In the genomic region with DNA sequence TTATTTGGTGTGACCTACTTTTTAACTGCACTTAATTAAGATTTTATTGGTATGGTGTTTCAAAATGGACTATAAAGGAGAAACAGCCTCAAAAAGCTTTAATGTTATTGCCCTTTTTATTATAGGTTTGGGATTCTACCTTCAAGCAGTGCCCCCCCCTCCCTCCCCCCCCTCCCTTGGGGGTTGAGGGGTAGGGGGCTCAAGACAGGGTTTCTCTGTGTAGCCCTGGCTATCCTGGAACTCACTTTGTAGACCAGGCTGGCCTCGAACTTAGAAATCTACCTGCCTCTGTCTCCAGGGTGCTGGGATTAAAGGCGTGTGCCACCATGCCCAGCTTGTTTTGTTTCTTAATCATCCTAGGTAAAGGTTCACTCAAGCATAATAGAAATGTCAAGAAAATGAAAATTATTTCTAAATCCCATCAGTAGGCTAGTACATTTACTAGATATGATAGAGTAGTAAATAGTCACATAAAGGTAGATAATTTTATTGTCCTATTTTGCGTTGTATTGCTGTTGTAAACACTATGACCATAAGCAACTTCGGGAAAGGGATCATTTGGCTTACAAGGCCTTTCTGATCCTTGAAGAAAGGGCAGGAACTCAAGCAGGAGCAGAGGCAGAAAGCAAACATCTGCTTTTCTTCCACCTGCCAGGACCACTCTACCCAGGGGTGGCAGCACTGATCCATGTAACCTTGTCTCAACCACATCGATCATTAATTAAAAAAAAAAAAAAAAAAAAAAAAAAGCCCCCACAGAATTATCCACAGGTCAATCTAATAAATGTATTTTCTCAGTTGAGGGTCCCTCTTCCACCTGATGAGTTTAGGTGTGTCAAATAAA, we compare ENCODE assay signal across 9 mouse cellular contexts. TPM values are rescaled to one million over a fixed set of nuclear protein-coding genes. Genes with fewer than 3 reads are reported as not detected.
A peak's percentile ranks its signal among the peaks of the same experiment; 100 is the strongest.
DNase-seq lines count a peak whose midpoint lies in the region; ATAC-seq lines count a peak whose summit lies in the region.
"Had no signal": no experiment of that assay in that cellular context is flagged by ENCODE, and none has a peak within 500 bp of the region (broad histone marks: within the 10 kb centered on the region; RNA-seq: fewer than 3 reads in every experiment).

No protein-coding gene starts in this region.

- H3K27ac ChIP-seq in kidney, embryonic 15.5 days = peak overlapping the region; percentile 94
- peak overlapping the region; percentile 94 for H3K27ac ChIP-seq in limb, embryonic 10.5 days
- peak overlapping the region; percentile 90; the same call in 1 of the 2 replicates for H3K27ac ChIP-seq in neural tube, embryonic 13.5 days (replicated peaks)

- peak overlapping the region; percentile 61 for H3K4me2 ChIP-seq in kidney, embryonic 15.5 days
- peak overlapping the region; percentile 63 for H3K4me2 ChIP-seq in neural tube, embryonic 13.5 days

- no peaks in the 10 kb centered on the region for H3K27me3 ChIP-seq in kidney, embryonic 15.5 days
- no peaks in the 10 kb centered on the region for H3K27me3 ChIP-seq in limb, embryonic 10.5 days (ENCODE audit: low read depth, poor library complexity, severe bottlenecking)
- H3K27me3 ChIP-seq in neural tube, embryonic 13.5 days = no peaks in the 10 kb centered on the region
- H3K27me3 ChIP-seq: limb, embryonic 15.5 days had no signal

- WGBS in kidney, embryonic 15.5 days = 31% methylated on average over 5 of the region's 5 CpGs
- WGBS in limb, embryonic 10.5 days = 35% methylated on average over 5 of the region's 5 CpGs
- WGBS in neural tube, embryonic 13.5 days = 28% methylated on average over 5 of the region's 5 CpGs

- DNase-seq in kidney, postnatal 36 days = no peak
- DNase-seq in embryo, embryonic 10 days (ENCODE audit: low spot score) = peak; percentile 57
- DNase-seq in limb, embryonic 10.5 days (ENCODE audit: low spot score) = peak; percentile 44
- DNase-seq in ovary, postnatal 36 days (ENCODE audit: low spot score) = no peak
- no peak for DNase-seq in cerebellum, adult 11 months
- no peak for DNase-seq in adipocyte (ENCODE audit: low spot score)

- H3K36me3 ChIP-seq in kidney, embryonic 15.5 days = no peaks in the 10 kb centered on the region
- no peaks in the 10 kb centered on the region for H3K36me3 ChIP-seq in limb, embryonic 10.5 days
- no peaks in the 10 kb centered on the region for H3K36me3 ChIP-seq in neural tube, embryonic 13.5 days
- H3K36me3 ChIP-seq: limb, embryonic 15.5 days had no signal

- H3K9me3 ChIP-seq in kidney, embryonic 15.5 days (replicated peaks) = no peaks in the 10 kb centered on the region
- H3K9me3 ChIP-seq in limb, embryonic 10.5 days (replicated peaks) = no peaks in the 10 kb centered on the region
- H3K9me3 ChIP-seq in neural tube, embryonic 13.5 days = no peaks in the 10 kb centered on the region
- H3K9me3 ChIP-seq: limb, embryonic 15.5 days had no signal

- ATAC-seq in kidney, embryonic 15.5 days (replicated peaks; ENCODE audit: low FRiP score) = no peak
- no peak for ATAC-seq in neural tube, embryonic 13.5 days (ENCODE audit: low read depth)

- peaks cover 31% of the 10 kb centered on the region for H3K4me1 ChIP-seq in kidney, embryonic 15.5 days
- H3K4me1 ChIP-seq in limb, embryonic 10.5 days = peaks cover 24% of the 10 kb centered on the region
- H3K4me1 ChIP-seq in neural tube, embryonic 13.5 days (replicated peaks) = peaks cover 39% of the 10 kb centered on the region

- H3K4me3 ChIP-seq in kidney, embryonic 15.5 days (replicated peaks) = no peak overlapping the region; the same call in 1 of the 2 replicates
- H3K4me3 ChIP-seq in limb, embryonic 10.5 days = peak overlapping the region; percentile 50
- H3K4me3 ChIP-seq in neural tube, embryonic 13.5 days = no peak overlapping the region

- H3K9ac ChIP-seq in kidney, embryonic 15.5 days = no peak overlapping the region; the same call in 1 of the 2 replicates
- H3K9ac ChIP-seq in neural tube, embryonic 13.5 days = no peak overlapping the region

RNA-seq across cellular contexts. Expression of gene Hist1h2bm, which starts 1.4 kb away (rescaled TPM):
- polyA plus RNA-seq in kidney, embryonic 15.5 days (2015; fragmentation: Nextera tagmentation; extraction: Ambion mirVana) = 4.6 and 5.2 TPM in 2 replicates
- 6.8 and 7.9 TPM in 2 replicates for polyA plus RNA-seq in limb, embryonic 10.5 days (2016; fragmentation: Nextera tagmentation; extraction: Ambion mirVana)
- polyA plus RNA-seq in neural tube, embryonic 13.5 days (2015; fragmentation: Nextera tagmentation; extraction: Ambion mirVana) = 1.2 and 1.4 TPM in 2 replicates

RNA-seq across cellular contexts. Expression of gene Hist1h3h, which starts 5.8 kb away (rescaled TPM):
- 14.2 and 15.6 TPM in 2 replicates for polyA plus RNA-seq in kidney, embryonic 15.5 days (2015; fragmentation: Nextera tagmentation; extraction: Ambion mirVana)
- 8.0 and 10.2 TPM in 2 replicates for polyA plus RNA-seq in limb, embryonic 10.5 days (2016; fragmentation: Nextera tagmentation; extraction: Ambion mirVana)
- 2.7 and 3.3 TPM in 2 replicates for polyA plus RNA-seq in neural tube, embryonic 13.5 days (2015; fragmentation: Nextera tagmentation; extraction: Ambion mirVana)

RNA-seq across cellular contexts. Expression of gene Hist1h2ai, which starts 7.0 kb away (rescaled TPM):
- 29.5 and 35.5 TPM in 2 replicates for polyA plus RNA-seq in kidney, embryonic 15.5 days (2015; fragmentation: Nextera tagmentation; extraction: Ambion mirVana)
- 19.5 and 28.4 TPM in 2 replicates for polyA plus RNA-seq in limb, embryonic 10.5 days (2016; fragmentation: Nextera tagmentation; extraction: Ambion mirVana)
- 5.9 TPM in 1 of 2 replicates, not detected in the other for polyA plus RNA-seq in neural tube, embryonic 13.5 days (2015; fragmentation: Nextera tagmentation; extraction: Ambion mirVana)

RNA-seq across cellular contexts. Expression of gene Hist1h2bl, which starts 7.3 kb away (rescaled TPM):
- 1.6 and 4.5 TPM in 2 replicates for polyA plus RNA-seq in kidney, embryonic 15.5 days (2015; fragmentation: Nextera tagmentation; extraction: Ambion mirVana)
- 1.7 and 2.0 TPM in 2 replicates for polyA plus RNA-seq in limb, embryonic 10.5 days (2016; fragmentation: Nextera tagmentation; extraction: Ambion mirVana)
- 1.4 and 1.5 TPM in 2 replicates for polyA plus RNA-seq in neural tube, embryonic 13.5 days (2015; fragmentation: Nextera tagmentation; extraction: Ambion mirVana)

RNA-seq across cellular contexts. Expression of gene Hist1h4j, which starts 11.6 kb away (rescaled TPM):
- 0.91 and 1.9 TPM in 2 replicates for polyA plus RNA-seq in kidney, embryonic 15.5 days (2015; fragmentation: Nextera tagmentation; extraction: Ambion mirVana)
- 0.92 and 1.6 TPM in 2 replicates for polyA plus RNA-seq in limb, embryonic 10.5 days (2016; fragmentation: Nextera tagmentation; extraction: Ambion mirVana)
- 1.0 and 1.7 TPM in 2 replicates for polyA plus RNA-seq in neural tube, embryonic 13.5 days (2015; fragmentation: Nextera tagmentation; extraction: Ambion mirVana)

Comparison
In these comparisons a context has a peak if more than half of its experiments do, and no peak if none do; other contexts are left out.
1. DNase-seq: peak in embryo, embryonic 10 days (single experiment) and limb, embryonic 10.5 days (single experiment); none in kidney, postnatal 36 days (0 of 2), ovary, postnatal 36 days (single experiment), cerebellum, adult 11 months (single experiment) and adipocyte (single experiment).
2. Peak in every context shown above with its lines, with median percentiles within 50 percentile points of each other: H3K27ac ChIP-seq.